Mouse (Mus musculus) kidney, adult 2 months (tissue): Measurements from ENCODE around the gene Klf11.

Experiments
- CTCF ChIP-seq: fragments of 200-500 bp; conservative IDR thresholded peaks from 2 replicates; pipeline ENCODE4 v1.5.1; 2011; ENCODE audit warnings: low read depth, mild to moderate bottlenecking, control low read depth, low read length, moderate library complexity, mixed read lengths; ENCODE audit not compliant: insufficient read depth, insufficient read length
- POLR2A ChIP-seq: fragments of 200-500 bp; IDR thresholded peaks from one replicate; pipeline ENCODE4 v1.6.1; 2011; ENCODE audit warnings: low read depth, low read length, control low read depth

- TF ChIP-seq CTCF: no peak
- TF ChIP-seq POLR2A: no peak
These were observed 58.3 kb downstream of the Klf11 start for GRCm38 (mm10) chr12:24709409-24709808.
